Mouse (Mus musculus) cerebellum, postnatal 4 days (tissue): ENCODE results near the gene Igsf23.
"Not testable (repeated sequence)": the region's sequence is repeated elsewhere in the genome, so short reads cannot be mapped to it uniquely, and the experiment has no call there.

Experiments
- DNase-seq, 2 experiments: peaks; one replicate each; pipeline ENCODE4 v3.0.0; 2022; ENCODE audit warnings: low spot score in 2 of 2, mixed read lengths in 1 of 2

The Igsf23 gene

DNA sequence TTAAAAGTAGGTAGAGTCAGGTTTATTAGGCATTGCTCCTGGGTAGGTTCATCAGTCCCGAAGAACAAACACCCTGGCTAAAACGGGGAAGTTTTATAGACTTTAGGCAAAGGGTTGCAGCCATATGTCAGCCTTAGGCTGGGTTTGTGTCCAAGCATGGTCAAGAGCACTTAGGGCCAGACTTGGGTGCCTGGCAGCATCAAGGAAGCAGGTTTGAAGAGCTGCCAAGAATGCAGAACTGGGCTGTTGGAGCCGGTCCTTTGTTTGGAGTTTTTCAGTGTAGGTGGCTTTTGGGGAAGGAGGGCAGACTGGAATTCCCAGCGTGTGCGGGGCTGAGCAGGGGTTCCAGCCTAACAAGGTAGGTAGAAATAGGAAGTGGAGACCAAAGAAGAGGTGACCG is 14.6 kb downstream of the Igsf23 start:
- DNase-seq: no peak

DNA sequence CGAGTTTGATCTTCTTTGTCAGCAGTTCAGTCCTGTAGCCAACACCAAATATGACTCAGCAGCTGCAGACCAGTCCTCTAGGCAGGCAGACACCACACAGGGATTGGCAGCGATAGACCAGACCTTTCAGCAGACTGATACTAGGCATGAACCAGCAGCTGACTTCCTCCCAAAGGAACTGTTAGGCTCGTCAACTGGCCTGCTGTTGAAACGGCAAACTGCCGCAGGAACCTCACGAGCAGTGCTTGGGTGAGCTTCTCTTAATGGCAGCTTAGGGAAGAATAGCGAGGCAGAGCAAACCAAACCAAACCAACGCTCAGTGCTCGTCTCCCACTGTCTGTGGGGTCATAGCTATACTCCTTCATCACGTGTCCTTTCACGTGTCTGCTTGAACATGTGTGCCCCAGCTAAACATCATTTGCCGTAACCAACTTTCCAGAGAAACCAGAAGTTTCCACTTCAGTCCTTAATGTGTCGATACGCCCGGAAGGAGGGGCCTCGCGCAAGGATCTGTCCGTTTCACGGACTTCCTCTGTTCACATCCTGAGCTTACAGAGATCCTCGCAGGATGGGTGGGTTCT is 15.3 kb downstream of the Igsf23 start:
- no peak for DNase-seq

DNA sequence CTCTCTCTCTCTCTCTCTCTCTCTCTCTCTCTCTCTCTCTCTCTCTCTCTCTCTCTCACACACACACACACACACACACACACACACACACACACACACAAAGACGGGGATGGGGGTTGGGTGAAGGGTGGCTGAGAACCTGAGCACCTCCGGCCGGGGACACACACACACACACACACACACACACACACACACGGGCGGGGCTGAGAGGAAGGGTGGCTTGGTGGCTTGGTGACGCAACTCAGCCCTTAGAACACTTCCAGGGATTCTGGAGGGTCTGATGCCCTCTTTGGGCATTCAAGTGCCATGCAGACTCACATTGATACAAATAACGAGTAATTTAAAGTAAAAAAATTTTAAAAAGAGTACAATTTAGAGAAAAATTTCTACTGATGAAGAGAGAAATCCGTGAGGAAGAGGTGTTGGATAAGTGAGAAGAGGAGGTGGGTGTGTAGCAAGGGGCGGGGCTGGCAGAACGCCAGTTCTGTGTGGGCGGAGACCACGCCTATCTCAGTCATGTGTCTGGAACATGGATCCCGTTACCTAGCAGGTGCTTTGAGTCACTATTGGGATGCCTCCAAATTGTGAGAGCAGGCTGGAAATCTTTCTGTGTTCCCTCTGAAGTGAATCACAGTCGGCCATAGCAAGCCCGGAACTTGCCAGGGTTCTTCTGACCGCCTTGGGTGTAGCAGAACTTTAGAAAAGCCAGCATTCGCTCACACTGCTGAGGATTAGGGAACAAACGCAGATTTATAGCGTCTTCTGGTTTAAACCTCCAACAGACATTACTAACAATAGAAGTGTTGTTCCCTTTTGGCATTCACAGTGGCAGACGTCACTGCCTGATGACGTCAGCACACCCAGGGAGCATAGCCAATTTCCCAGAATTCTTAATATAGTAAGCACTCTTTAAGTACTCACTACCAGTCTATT is 17.4 kb downstream of the Igsf23 start:
- DNase-seq: peak in 1 of 2 experiments; percentile 40

DNA sequence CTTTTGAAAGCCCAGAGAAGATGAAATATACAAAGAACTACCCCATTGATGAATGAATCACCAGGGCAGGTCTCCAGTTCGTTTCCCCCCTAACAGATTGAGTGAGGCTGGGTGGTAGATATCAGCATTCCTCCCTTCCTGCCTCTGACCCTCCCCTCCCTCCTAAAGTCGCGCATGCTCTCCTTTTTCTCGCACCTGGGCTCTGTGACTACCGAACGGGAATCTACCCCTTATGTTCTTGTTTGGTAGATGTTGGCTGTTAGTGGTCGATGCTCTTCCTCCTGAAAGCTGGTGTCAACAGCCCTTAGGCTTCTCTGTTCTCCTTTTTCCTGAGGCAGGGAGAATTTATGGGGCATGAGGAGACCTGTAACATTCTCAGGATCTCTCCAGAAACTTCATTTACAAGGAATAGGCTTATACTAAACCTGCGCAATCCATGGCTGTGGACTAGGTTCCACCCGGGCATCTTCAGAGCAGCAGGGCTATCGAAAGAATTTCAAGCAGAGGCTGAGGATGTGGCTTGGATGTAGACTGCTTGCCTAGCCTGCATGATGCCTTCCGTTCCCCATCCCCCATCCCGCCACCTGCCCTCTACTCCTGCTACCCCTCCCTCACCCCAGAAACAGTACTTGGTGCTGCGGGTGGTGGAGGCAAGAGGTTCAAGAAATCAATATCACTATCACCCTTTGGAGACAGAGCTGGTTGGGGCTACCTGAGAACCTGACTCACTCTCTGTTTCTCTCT is 18.3 kb downstream of the Igsf23 start:
- no peak for DNase-seq

DNA sequence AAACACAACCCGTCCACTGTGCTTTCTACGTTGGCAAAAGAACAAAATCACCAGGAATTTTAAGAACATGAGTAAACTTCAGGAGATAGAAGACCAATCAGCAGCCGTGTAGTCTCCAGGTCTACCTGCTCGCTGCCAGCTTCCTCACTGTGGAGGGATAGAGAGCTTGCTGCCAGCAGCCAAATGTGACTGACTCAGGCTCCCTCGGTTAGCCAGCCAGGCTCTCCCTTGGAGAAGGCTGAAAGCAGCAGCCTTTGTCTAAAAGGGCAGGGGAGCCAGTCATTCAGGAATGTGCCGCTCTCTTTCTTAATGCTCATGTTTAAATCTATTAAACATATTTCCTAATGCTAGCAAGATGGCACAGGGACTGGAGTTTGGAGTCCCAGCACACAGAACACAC is 20.1 kb downstream of the Igsf23 start:
- not testable (repeated sequence) for DNase-seq

DNA sequence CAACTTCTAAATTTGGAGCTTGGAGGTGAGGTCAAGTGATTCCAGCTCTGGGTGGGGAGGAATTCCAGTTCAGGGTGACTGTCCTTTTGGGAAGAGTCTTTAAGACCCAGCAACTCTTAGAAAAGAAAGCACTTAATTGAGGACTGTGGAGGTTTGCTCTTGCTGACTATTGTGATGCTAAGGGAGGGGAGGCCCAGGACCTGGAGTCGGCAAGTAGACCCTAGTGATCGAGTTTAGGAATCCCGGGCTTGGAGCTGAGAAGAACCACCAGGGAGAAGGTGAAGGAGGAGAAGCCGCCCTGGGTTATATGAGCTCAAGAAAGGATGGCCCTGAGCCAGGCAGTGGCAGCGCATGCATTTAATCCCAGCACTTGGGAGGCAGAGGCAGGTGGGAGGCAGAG is 22.1 kb downstream of the Igsf23 start:
- no peak for DNase-seq

DNA sequence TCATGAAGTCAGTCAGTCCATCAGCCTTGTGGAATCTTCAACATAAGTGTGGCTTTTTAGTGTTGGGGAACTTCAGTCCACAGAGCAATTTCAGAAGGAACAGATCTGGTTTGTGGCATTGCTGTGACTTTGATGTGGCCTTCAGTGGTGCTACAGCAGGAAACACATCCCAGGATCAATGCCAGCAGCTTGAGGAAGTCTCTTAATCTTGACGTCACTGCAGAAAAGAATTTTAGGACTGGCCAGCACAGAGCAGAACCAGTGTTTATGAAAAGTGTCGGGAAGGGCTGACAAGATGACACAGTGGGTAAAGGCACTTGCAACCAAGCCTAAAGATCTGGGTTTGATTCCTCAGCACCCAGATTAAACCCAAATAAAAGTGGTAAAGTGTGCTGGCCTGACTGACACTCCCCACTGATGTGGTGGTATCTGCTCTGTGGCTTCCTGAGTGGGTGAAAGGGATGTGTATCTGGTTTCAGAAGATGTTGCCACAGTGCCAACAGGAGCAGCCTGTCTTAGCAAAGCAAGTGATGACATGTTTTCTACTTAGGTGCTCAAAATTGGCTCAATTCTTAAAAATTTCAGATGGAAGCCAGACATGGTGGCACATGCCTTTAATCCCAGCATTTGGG is 23.6 kb downstream of the Igsf23 start:
- DNase-seq: no peak

DNA sequence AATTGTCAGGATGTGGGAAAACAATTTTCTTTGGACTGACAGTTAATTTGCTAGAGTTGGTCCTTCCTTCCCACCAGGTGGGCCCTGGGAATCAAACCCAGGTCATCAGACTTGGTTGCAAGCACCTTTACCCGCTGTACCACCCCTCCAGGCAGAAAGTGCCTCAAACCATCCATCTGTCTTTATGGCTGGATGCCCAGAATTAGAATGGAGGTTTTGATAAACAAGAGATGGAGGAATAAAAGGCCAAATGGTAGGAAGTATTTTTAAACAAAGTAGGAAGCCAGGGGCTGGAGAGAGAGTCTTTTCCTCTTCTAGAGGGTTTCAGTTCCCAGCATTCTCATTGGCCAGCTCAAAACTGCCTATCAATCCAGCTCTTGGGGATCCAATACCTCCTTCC is 25.2 kb downstream of the Igsf23 start:
- DNase-seq: no peak

DNA sequence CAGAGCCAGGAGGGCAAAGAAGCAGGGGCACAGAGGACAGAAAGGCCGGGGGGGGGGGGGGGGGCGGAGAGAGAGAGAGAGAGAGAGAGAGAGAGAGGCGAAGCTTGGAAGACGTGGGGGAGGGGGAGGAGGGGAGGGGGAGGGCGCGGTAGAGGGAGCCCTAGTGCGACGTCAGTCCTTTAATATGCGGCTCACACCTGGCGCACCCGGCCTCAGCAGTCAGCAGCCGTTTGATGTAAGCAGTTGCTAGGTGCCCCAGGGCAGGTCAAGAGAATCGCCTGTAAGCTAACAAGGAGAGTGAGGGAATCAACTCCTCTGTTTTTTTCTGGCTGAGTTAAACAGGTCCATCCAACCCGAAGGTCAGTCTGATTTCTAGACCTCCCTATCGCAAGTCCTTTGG is 26.8 kb downstream of the Igsf23 start:
- DNase-seq: no peak

DNA sequence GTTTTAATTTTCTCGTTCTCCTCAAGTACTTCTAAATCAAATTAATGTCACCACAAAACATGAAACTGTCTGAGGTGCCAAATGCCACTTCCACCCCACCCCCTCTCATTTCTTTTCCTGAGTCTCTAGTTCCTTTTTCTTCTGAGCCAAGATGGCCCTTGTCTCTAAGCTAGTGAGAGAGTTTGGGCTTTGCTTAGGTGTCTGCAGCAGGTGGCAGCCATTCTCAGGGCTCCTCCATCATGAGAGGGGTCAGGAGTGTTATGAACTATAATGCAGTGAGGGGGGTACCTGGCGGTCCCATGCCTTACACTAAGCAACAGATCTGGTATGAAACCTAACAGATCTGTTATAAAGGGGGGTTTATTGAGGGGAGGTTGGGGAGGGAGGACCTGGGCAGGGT is 27.2 kb downstream of the Igsf23 start:
- DNase-seq: no peak

DNA sequence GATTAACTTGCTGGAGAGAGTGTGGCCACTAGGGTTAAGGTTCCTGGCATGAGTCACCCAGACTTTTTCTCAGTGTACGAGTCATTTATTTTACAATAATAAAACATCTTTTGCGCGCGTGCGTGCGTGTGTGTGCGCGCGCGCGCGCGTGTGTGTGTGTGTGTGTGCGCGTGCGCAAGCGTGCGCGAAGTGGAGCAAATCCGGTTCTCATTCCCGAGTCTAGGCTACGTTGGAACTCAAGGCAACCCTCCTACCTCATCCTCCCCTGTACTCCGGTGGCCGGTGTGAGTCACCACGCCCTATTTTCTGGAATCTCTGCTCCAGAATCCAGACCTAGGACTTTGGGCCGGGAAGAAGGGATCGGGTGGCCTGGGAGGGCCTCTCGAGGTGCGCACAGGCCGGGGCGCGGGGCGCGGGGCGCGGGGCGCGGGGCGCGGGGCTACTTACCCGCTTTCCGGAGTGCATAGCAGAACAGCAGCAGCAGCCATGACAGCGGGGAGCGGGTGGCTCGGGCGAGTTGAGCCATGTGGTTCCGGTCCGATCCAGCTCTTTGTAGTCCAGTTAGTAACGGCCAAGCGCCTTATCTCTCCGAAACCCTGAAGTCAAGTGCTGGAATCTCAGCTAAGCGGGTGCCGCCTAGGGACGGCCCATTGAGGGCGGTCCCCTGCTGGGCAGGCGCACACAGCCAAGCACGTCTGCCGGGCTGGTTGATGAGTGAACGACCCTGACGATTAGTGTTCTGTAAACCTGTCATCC is 29.9 kb downstream of the Igsf23 start, which contains the start of gene Pvr:
Gene Pvr, minus strand, starts transcription at position 655 of the 756 bp plus-strand sequence.
- DNase-seq: peak in 1 of 2 experiments; percentile 36

DNA sequence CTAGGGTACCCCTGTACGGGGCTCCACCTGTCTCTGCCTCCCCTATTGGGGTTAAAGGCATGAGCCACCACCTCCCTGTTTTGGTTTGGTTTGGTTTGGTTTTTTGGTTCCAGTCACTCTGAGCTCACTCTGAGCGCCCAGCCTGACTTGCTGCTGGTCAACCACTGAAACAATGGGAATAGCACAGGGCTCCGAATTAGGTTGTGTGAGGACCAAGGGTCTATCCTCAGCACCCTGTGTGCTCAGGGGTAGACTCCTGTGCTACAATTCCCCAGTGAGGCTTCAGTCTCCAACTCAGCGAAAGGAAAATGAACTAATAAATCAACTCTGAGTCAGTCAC is 30.4 kb downstream of the Igsf23 start:
- DNase-seq: no peak

DNA sequence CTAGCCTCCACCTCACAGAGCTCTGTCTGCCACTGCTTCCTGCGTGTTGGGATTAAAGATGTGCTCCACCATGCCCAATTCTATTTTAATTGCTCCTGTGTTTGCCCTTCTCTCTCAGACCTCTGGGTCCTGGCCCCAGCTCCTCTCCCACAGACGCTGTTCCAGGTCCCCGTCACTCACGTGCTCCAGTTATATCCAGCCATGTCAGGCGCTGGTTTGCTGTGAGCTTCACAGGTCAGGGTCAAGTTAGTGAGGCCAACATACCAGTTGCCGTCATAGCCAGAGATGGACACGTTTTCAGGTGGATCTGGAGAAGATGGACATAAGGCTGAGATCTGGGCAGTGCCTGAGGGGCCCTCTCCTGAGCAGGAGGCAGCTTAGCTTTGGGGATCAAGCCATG is 36.0 kb downstream of the Igsf23 start:
- DNase-seq: no peak

DNA sequence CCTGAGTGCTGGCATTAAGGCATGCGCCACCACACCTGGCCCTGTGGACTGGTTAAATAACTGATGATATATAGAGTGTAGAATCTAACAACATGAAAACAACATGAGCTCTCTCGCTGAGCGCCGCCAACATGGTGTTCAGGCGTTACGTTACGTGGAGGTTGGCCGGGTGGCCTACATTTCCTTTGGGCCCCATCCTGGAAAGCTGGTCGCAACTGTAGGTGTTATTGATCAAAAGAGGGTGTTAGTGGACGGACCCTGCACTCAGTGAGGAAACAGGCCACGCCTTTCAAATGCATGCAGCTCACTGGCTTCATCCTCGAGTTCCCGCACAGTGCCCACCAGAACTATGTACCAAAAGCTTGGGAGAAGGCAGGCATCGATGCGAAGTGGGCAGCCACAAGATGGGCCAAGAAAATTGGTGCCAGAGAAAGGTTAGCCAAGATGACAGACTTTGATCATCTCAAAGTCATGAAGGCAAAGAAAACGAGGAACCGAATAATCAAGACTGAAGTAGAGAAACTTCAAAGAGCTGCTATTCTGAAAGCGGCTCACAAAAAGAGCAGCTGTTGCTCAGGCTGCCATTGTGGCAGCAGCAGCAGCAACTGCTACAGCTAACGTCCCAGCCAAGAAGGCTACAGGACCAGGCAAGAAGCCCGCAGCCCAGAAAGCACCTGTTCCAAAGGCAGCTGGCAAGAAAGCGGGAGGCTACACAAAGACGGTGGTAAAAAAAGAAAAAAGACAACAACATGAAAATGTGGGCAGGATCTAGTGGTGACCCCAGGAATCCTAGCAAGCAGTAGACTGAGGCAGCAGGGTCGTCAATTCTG is 38.6 kb downstream of the Igsf23 start:
- no peak for DNase-seq

DNA sequence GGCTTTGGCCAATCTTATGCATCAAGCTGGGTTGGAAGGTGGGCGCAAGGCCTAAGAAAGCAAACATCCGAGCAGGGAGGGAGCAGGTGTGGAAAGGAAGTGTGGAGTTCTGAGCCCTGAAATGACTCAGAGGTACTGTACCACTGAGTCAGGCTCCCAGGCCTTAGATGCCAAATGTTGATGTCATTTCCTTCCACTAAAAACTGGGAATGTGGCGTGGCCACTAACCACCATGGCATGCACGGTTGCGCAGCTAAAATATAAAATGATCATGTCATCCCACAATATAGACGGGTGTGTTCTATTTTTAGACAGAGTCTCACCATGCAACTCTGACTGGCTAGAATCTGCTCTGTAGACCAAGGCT is 39.3 kb downstream of the Igsf23 start:
- DNase-seq: no peak

DNA sequence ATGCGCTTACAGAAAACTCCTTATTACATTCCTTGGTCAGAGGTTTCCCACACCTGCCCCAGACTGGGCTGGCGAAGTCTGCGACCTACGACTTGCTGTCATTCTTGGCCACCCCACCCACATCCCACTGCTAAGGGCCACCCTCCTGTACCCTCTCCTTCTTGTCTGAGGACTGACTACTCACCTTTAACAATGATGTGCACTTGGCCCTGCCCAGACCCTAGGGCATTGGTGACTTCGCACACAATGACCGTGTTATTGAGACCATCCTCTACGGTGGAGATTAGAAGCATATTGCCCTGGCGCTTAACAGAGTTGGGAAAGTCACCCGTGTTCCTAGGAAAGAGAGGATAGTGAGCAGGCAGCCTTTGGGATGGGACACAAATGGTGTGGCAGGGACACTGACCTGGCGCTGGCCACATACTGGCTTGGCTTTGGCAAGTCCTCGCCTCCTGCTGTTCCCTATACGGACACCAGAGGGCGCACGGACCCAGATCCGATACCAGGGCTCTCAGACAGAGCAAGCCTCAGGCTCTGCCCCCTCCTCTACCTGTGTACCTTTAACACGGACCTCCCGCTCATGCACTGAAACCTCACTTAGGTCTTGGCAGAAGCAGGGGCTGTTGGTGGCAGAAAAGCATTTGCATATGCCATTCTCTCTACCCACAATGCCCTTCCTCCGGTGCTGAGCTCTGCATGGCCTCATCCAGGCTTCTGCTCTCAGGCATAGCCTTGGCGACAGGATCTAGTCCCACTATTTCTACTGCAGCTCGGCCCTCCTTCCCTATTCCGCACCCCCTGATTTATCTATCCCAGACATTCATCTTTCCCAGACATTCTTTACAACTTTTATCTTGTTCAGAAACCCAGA is 39.9 kb downstream of the Igsf23 start:
- DNase-seq: peak; percentile 63 to 80

DNA sequence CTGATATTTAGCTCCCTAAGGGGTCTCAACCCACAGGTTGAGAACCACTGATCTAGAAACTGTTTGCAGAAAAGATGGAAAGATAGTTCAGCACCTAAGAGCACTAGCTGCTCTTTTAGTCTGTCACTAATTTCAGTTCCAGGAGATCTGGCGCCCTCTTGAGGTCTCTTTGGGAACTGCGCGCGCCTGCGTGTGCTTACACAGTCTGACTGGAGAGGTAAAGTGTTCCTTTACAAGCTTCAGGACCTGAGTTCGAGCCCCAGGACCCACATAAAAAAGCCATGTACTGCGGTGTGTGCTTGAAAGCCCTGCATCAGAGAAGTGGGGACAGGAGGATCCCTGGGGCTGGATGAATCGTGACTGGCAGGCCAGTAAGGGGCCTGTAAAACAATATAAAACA is 60.7 kb downstream of the Igsf23 start:
- peak in 1 of 2 experiments; percentile 31 for DNase-seq

DNA sequence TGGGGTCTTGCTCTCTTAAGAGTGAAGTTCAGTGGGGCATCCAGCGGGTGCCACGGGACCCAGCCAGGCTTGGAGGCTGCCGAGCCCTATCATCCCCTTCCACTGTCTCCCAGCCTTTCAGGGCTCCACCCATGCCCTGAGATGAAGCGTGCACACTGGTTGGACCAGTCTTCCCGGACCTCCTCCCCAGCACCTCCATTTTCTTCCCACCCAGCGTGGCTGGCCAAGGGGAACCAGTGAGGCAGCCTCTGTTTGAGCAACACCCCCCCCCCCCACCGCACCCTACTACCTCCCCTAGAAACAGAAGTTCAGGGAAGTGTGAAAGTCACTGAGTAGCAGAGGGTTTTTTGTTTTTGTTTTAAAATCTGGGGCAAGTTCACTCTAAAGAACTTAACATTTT is 62.7 kb downstream of the Igsf23 start, which contains the start of gene Ceacam19:
Gene Ceacam19, minus strand, starts transcription at position 117 of the 400 bp plus-strand sequence.
- no peak for DNase-seq
